Mouse (Mus musculus) embryonic facial prominence, embryonic 11.5 days (tissue): Measurements from ENCODE around the gene Sorcs2. TPM values are rescaled to one million over a fixed set of nuclear protein-coding genes. Genes with fewer than 3 reads are reported as not detected.

Source experiments
- ATAC-seq: fragments of 200-750 bp; cut with Nextera tagmentation; replicated peaks from 2 replicates; pipeline ENCODE4 v1.8.0; 2017; ENCODE audit warnings: low read depth; ENCODE audit not compliant: insufficient number of reproducible peaks, low FRiP score, low TSS enrichment
- DNase-seq: peaks from one replicate; pipeline ENCODE4 v3.0.0-alpha.2; 2015; ENCODE audit warnings: low spot score
- H3K27ac ChIP-seq: fragments of 300-500 bp; sonication (generic); replicated peaks from 2 replicates; pipeline ENCODE4 v1.5.1; 2014; ENCODE audit warnings: mild to moderate bottlenecking, low read depth, low read length, control low read depth
- H3K27me3 ChIP-seq: fragments of 300-500 bp; sonication (generic); 2 replicates; pipeline ENCODE4 v1.6.1; 2014; ENCODE audit warnings: mild to moderate bottlenecking, low read length, moderate library complexity, mixed read lengths; ENCODE audit not compliant: control insufficient read depth, insufficient read depth
- H3K36me3 ChIP-seq: fragments of 300-500 bp; sonication (generic); replicated peaks from 2 replicates; pipeline ENCODE4 v1.6.1; 2014; ENCODE audit warnings: low read depth, mild to moderate bottlenecking, low read length, moderate library complexity, mixed read lengths; ENCODE audit not compliant: control insufficient read depth, insufficient read depth
- H3K4me1 ChIP-seq: fragments of 300-500 bp; sonication (generic); 2 replicates; pipeline ENCODE4 v1.6.1; 2014; ENCODE audit warnings: low read length, mixed read lengths; ENCODE audit not compliant: control insufficient read depth, insufficient read depth
- H3K4me2 ChIP-seq: fragments of 300-500 bp; sonication (generic); 2 replicates; pipeline ENCODE4 v1.6.1; 2014; ENCODE audit warnings: low read depth, mild to moderate bottlenecking, control low read depth, low read length, moderate library complexity
- H3K4me3 ChIP-seq: fragments of 300-500 bp; sonication (generic); 2 replicates; pipeline ENCODE4 v1.5.1; 2014; ENCODE audit warnings: low read depth, low read length, control low read depth
- H3K9ac ChIP-seq: fragments of 300-500 bp; sonication (generic); replicated peaks from 2 replicates; pipeline ENCODE4 v1.6.1; 2014; ENCODE audit warnings: mild to moderate bottlenecking, control low read depth, low read length
- H3K9me3 ChIP-seq: fragments of 300-500 bp; sonication (generic); replicated peaks from 2 replicates; pipeline ENCODE4 v1.6.1; 2016; ENCODE audit warnings: mild to moderate bottlenecking, low read length, inconsistent platforms, mixed read lengths; ENCODE audit not compliant: control insufficient read depth
- WGBS: fragments of 180-500 bp; shearing (Covaris S2); extraction: QIAGEN DNeasy Blood & Tissue Kit; methylation state at CpG from one replicate; pipeline ENCODE4 v1.1.7; 2014; 5-methylcytosine and 5-hydroxymethylcytosine counted together
- polyA plus RNA-seq: library from polyadenylated mRNA; unstranded; fragments of >200 nt; fragmentation: Nextera tagmentation; extraction: Ambion mirVana; gene quantifications from 2 replicates; pipeline ENCODE4 v1.2.1, GENCODE M21; 2014

Gene Sorcs2
- polyA plus RNA-seq, 1 experiment from 2014 or later = 4.6 TPM

DNA sequence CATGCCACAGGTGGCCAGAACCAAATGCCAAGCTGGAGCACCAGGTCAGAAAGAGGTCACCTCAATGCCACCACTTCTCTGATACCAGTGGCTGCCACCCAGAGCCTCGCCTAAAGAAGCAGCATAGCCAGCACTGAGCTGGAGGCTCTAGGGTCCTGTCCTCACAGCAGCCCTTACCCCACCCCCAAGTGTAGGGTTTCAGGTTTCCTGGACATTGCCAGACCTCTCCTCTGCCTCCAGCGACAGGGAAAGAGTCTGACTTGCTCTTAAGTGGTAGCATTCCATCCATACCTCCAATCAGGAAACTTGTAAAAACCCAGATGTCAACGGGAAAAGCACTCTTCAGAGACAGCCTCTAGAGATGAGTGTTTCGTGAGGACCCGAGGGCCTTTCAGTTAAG lies 12.9 kb downstream of the Sorcs2 start:
- Histone ChIP-seq H3K4me1 (peaks cover 10% of the 10 kb centered on the region), H3K36me3 (no peaks in the 10 kb centered on the region), H3K4me3 (no peak overlapping the region), H3K27ac (0 out of 2 replicates have a peak overlapping the region, but pooled peaks have one; percentile 43), H3K27me3 (no peaks in the 10 kb centered on the region), H3K4me2 (no peak overlapping the region), H3K9me3 (no peaks in the 10 kb centered on the region), H3K9ac (no peak overlapping the region)
- ATAC-seq = peak; percentile 80; the same call in 1 of the 2 replicates
- peak; percentile 86 for DNase-seq
- 8% methylated on average over 5 of the region's 5 CpGs for whole genome bisulfite sequencing

DNA sequence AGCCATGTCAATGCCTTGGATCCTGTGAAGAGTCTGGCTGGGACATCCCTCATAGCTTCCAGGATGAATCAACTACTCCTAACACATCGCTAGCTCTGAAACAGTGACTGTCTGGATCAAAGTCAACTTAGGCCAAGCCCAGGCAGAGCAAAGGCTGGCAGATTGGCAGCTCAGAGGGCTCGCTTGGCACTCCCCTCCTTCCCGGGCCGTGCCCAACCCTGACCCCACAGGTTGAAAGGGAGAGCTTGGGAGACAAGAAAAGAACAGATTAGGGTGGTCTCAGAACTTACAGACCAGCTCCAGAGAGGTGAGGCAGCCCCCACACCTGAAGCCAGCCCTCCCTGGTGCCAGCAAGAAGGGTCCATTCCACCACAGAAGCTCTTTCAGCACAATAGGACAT lies 14.5 kb downstream of the Sorcs2 start:
- no peaks in the 10 kb centered on the region for H3K9me3 ChIP-seq
- H3K36me3 ChIP-seq = no peaks in the 10 kb centered on the region
- no peak overlapping the region for H3K27ac ChIP-seq
- no peak overlapping the region for H3K4me2 ChIP-seq
- peaks cover 10% of the 10 kb centered on the region for H3K4me1 ChIP-seq
- H3K27me3 ChIP-seq = no peaks in the 10 kb centered on the region
- ATAC-seq (no peak), DNase-seq (no peak)
- no peak overlapping the region for H3K9ac ChIP-seq
- WGBS = 89% methylated on average over 4 of the region's 4 CpGs
- no peak overlapping the region for H3K4me3 ChIP-seq

DNA sequence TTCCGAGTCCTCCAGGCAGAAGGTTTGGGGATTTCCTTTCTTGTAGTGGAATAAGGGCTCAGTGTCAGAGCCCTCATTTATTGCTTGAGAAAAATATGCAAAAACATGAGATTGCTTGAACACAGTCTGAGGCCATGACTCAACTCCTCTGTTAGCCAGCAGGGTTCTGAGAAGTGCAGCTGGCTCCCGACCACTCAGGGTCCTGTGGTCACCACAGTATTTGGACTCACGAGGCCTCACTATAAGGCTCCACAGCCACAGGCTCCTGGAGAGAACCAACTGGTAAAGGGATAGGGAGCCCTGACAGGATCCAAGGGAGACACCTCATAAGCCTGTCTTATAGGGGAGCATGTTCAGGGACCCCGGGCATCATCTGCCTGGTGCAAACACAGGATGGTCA lies 15.2 kb downstream of the Sorcs2 start:
- no peak for ATAC-seq
- no peaks in the 10 kb centered on the region for H3K27me3 ChIP-seq
- 71% methylated on average over 4 of the region's 4 CpGs for WGBS
- no peak overlapping the region for H3K4me3 ChIP-seq
- DNase-seq = no peak
- H3K9me3 ChIP-seq = no peaks in the 10 kb centered on the region
- H3K4me2 ChIP-seq = no peak overlapping the region
- H3K9ac ChIP-seq = no peak overlapping the region
- H3K27ac ChIP-seq = no peak overlapping the region
- no peaks in the 10 kb centered on the region for H3K36me3 ChIP-seq
- H3K4me1 ChIP-seq = peaks cover 10% of the 10 kb centered on the region

DNA sequence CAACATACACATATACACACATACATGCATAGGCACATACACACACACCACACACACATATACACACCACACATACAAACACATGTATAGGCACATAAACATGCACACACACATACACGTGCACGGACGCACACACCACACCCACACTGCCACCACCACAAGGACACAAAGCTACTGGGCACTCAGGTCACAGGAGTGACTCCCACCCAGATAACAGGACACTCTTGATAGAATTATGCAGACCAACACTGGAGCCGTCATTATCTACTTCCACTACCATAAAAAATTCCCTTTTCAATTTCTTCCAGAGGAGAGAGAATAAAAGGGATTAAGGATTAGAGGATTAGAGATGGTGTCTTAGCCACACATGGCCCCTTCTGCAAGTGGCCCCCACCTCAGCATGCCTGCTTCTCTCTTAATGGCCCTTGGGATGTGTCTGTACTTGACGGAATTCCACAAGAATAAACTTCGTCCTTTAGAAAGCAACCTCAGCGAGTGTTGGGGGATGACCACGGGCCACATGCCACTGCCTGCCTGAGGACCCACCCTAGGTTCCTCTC lies 15.7 kb downstream of the Sorcs2 start:
- Histone ChIP-seq H3K4me3 (no peak overlapping the region), H3K9me3 (no peaks in the 10 kb centered on the region), H3K36me3 (no peaks in the 10 kb centered on the region), H3K4me1 (peaks cover 10% of the 10 kb centered on the region), H3K4me2 (no peak overlapping the region), H3K9ac (no peak overlapping the region), H3K27ac (no peak overlapping the region), H3K27me3 (no peaks in the 10 kb centered on the region)
- ATAC-seq = no peak
- 62% methylated on average over 8 of the region's 8 CpGs for WGBS
- no peak for DNase-seq

DNA sequence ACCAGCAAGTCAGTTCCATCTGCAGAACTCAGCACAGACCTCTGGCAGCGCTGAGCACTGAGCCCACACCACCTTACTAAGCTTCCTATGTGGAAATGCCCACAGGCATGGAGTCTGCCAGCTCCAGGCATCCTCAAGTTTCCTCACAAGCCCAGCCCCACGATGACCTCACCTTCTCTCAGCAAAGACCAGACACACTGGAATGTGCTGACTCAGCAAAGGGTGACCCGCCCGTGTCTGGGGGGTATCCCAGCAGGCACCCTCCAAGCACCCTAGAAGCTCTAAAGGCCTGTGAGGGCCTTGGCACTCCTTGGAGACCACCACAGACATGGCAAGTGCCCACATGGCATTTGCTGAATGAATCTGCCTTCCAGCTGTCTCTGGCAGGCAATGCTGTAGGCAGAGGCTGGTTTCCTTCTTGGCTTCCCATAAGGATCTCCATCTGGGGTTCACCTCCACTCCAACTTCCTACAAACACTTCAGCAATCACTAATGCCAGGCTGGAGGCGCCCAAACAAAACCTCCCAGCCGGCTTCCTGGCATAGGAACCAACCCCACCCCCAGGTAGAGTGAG lies 17.9 kb downstream of the Sorcs2 start:
- Histone ChIP-seq H3K4me3 (no peak overlapping the region), H3K4me1 (peaks cover 6% of the 10 kb centered on the region), H3K27ac (no peak overlapping the region), H3K9me3 (no peaks in the 10 kb centered on the region), H3K9ac (no peak overlapping the region), H3K36me3 (no peaks in the 10 kb centered on the region), H3K4me2 (no peak overlapping the region), H3K27me3 (no peaks in the 10 kb centered on the region)
- DNase-seq = no peak
- WGBS = 75% methylated on average over 6 of the region's 6 CpGs
- ATAC-seq = no peak

DNA sequence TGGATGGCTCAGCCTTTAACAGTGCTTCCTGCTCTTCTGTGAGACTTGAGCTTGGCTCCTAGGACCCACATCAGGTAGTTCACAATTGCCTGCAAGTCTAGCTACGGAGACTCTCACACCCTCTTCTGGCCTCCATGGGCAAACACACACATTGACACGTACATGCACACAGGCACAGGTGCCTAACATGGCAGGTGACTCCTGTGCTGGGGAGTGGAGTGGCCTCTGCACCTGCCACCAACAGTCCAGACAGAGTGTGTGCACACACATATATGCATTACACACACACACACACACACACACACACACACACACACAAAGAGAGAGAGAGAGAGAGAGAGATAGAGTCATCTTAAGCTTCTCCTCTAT lies 19.6 kb downstream of the Sorcs2 start:
- Histone ChIP-seq H3K27me3 (no peaks in the 10 kb centered on the region), H3K4me2 (no peak overlapping the region), H3K9ac (no peak overlapping the region), H3K9me3 (no peaks in the 10 kb centered on the region), H3K4me1 (peaks cover 10% of the 10 kb centered on the region), H3K36me3 (no peaks in the 10 kb centered on the region), H3K4me3 (no peak overlapping the region), H3K27ac (no peak overlapping the region)
- 98% methylated on average over 2 of the region's 2 CpGs for WGBS
- no peak for ATAC-seq
- DNase-seq = no peak

DNA sequence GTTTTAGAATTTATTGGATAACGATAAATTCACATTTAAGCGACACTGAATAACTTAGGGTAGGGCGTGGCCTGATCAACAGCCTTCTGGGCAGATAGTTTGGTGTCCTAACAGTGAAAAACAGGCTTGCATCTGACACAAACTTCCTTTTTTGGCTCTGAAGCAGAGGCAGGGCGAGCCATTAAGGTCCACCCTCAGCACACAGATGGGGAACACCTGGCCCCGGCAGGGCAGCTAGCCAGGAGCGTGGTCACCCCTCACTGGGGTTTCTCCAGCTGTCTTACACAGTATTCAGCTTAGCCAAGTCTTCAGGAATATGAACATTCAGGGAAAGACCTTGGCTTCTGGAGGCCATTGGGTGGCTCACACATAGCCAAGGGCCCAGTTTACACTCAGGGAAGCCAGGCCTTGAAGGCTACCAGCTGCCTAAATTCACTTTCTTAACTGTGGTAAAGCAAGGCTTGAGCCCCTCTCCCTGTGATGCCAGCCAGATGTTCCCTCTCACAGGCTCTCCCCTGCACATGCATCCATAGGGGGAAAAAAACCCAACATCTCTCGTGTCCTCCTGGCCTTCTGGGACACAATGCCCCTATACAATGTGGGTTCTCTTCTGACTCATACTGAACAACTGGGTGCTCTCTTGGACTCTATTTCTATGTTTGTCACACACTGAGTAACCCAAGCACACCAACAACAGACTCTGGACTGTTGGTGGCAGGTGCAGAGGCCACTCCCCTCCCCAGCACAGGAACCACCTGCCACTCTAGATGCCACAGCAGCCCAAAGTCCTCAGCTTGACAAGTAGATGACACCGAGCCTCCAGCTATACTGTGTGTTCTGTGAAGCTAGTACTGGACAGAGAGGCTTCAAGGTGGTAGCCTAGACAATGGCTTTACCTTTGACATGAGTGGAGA lies 20.2 kb downstream of the Sorcs2 start:
- no peak for ATAC-seq
- WGBS = 74% methylated on average over 8 of the region's 8 CpGs
- H3K4me1 ChIP-seq = peaks cover 15% of the 10 kb centered on the region
- no peaks in the 10 kb centered on the region for H3K36me3 ChIP-seq
- H3K9me3 ChIP-seq = no peaks in the 10 kb centered on the region
- no peaks in the 10 kb centered on the region for H3K27me3 ChIP-seq
- H3K4me2 ChIP-seq = no peak overlapping the region
- no peak overlapping the region for H3K27ac ChIP-seq
- no peak for DNase-seq
- H3K9ac ChIP-seq = no peak overlapping the region
- H3K4me3 ChIP-seq = no peak overlapping the region

DNA sequence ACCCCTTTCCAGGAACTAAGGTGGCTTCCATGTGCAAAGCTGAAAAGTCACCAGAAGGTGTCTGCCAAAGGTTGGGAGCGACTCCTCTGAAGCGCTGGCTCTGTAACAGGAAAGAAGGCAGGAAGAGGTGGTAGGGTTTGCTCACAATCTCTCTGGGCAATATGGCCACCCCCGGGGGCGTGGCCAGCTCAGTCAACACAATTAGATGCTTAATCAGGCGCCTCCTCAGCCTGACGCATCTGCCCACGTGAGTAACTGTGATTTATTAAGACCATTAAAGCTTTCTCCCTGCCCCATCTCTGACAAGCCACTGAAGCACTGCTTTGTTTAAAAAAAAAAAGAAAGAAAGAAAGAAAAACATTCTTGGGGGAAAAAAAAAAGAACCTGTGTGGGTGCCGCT lies 22.1 kb downstream of the Sorcs2 start:
- Histone ChIP-seq H3K4me2 (no peak overlapping the region), H3K36me3 (no peaks in the 10 kb centered on the region), H3K9me3 (no peaks in the 10 kb centered on the region), H3K27me3 (no peaks in the 10 kb centered on the region), H3K27ac (no peak overlapping the region), H3K9ac (no peak overlapping the region), H3K4me3 (no peak overlapping the region), H3K4me1 (peaks cover 15% of the 10 kb centered on the region)
- WGBS = 68% methylated on average over 8 of the region's 8 CpGs
- ATAC-seq (no peak), DNase-seq (no peak)
